Mouse (Mus musculus) gastrocnemius, adult 2 months (tissue): ENCODE measurements around the gene Kidins220. TPM values are rescaled to one million over a fixed set of nuclear protein-coding genes. Genes with fewer than 3 reads are reported as not detected.

Experiments used
- DNase-seq: peaks from one replicate; pipeline ENCODE4 v3.0.0; 2022
- H3K27ac ChIP-seq: fragments of 200-600 bp; 2 replicates; pipeline ENCODE4 v1.8.1; 2022; ENCODE audit warnings: mild to moderate bottlenecking
- H3K4me3 ChIP-seq: fragments of 200-600 bp; 2 replicates; pipeline ENCODE4 v1.8.1; 2022; ENCODE audit warnings: mild to moderate bottlenecking, moderate library complexity
- CTCF ChIP-seq: fragments of 200-600 bp; IDR thresholded peaks from 2 replicates; pipeline ENCODE4 v1.8.1; 2022; ENCODE audit warnings: antibody characterized with exemption, mild to moderate bottlenecking, moderate library complexity
- intact Hi-C: fragments of 180-260 bp; cut with DNase I; formaldehyde crosslinking; loops from one replicate; pipeline ENCODE4 v1.15.1; 2025
- total RNA-seq, 2 experiments: library from RNA; stranded (reverse); gene quantifications; 2 replicates each; pipeline ENCODE4 v1.2.3; 2021

The Kidins220 gene
- total RNA-seq, 2 experiments from 2014 or later, result 51.3 to 56.5 TPM

DNA sequence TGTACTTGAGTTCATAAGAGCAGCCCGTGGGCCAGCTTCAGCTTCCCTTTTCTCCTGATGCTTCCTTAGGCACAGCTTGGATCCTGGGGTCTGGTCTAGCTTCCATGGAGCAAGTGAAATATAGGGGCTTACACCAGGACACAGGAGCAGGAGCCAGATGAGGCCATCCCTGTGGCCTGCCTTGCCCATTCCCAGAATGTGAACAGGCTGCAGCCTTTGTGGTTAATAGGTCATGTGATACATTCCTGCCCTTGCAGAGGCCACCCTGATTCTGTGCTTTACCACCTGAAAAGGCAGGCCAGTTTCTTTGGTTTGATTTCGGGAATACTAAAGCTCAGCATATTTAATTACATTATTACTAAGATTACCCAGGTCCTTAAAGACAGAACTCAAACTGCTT is 69.3 kb downstream of the Kidins220 start:
- H3K27ac ChIP-seq, result no peak overlapping the region
- H3K4me3 ChIP-seq, result no peak overlapping the region
- TF ChIP-seq CTCF, result no peak
- no peak for DNase-seq
- intact Hi-C loops, result no loop called here

DNA sequence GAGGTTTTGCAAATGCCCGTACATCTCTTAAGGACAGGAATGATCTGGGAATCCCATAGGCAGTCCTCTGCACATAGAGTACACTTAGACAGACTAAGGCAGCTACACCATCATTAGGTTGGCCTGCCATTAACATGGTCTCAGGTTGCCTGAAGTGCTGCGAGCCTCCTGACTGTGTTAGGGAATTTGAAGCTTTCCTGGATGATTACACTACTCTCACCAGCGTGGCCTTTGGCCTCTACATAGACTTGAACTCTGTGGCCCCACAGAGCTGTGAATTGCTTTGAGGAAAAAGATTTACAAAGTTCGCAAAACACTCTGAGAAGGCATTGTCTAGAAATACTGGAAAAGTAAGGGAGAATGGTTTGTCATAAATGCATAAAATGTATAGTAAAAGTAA is 69.9 kb downstream of the Kidins220 start:
- Histone ChIP-seq H3K4me3 (no peak overlapping the region), H3K27ac (no peak overlapping the region)
- DNase-seq, result no peak
- intact Hi-C loops, result no loop called here
- TF ChIP-seq CTCF, result no peak

DNA sequence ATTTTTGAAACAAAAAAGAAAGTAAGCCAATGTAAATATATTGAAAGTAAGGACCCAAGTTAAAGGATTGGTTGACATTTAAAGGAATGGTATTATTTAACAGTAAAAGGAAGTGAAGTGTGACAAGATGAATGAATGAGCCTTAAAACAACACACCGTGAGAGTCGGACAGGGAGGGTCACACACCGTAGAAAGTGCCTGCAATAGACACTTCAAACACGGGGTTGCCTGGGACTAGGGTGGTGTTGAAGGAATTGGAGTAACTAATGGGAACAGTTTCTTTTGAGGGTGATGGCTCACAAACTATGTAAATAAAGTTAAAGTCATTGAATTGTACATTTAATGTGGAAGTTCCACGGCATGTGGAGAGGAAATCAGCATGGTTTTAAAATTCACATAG is 74.5 kb downstream of the Kidins220 start:
- no peak for DNase-seq
- no peak for TF ChIP-seq CTCF
- intact Hi-C loops, result no loop called here
- peak overlapping the region; percentile 78 for H3K27ac ChIP-seq
- H3K4me3 ChIP-seq, result no peak overlapping the region

DNA sequence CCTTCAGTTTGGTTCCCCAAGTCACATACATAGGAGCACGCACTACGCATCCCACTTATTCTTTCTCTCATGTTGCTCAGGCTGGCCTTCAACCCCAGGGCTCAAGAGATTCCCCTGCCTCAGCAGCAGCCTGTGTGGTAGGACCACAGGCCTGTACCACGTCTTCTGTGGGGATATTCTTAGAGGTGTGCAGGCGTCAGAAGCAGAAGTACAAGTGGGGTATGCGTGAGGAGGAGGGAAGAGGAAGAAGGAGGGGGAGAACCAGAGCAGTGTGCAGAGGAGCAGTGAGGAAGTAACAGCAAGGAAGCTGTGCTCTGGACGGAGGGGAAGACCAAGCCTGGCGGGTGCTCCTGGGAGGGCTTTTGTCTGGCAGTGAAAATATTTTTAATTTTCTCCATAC is 79.8 kb downstream of the Kidins220 start:
- intact Hi-C loops, result no loop called here
- H3K4me3 ChIP-seq, result no peak overlapping the region
- TF ChIP-seq CTCF, result no peak
- H3K27ac ChIP-seq, result no peak overlapping the region
- DNase-seq, result no peak

DNA sequence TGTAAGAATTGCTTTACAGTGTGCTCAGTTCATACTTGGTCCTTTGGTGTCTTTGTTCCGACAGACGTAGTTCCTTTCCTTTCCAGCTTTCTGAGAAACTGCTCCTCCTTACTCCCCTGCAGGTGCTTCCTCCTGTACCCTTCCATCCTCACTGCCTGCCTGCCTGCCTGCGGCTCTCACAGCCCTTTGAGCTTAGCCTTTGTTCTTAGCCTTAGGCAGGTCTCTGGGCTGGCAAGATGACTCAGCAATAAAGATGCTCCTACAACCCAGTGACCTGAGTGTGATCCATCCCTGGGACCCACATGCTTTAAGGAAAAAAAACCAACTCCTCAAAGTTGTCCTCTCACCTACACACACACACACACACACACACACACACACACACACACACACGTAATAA is 80.2 kb downstream of the Kidins220 start:
- no peak overlapping the region for H3K27ac ChIP-seq
- H3K4me3 ChIP-seq, result no peak overlapping the region
- DNase-seq, result no peak
- TF ChIP-seq CTCF, result no peak
- intact Hi-C loops, result no loop called here

DNA sequence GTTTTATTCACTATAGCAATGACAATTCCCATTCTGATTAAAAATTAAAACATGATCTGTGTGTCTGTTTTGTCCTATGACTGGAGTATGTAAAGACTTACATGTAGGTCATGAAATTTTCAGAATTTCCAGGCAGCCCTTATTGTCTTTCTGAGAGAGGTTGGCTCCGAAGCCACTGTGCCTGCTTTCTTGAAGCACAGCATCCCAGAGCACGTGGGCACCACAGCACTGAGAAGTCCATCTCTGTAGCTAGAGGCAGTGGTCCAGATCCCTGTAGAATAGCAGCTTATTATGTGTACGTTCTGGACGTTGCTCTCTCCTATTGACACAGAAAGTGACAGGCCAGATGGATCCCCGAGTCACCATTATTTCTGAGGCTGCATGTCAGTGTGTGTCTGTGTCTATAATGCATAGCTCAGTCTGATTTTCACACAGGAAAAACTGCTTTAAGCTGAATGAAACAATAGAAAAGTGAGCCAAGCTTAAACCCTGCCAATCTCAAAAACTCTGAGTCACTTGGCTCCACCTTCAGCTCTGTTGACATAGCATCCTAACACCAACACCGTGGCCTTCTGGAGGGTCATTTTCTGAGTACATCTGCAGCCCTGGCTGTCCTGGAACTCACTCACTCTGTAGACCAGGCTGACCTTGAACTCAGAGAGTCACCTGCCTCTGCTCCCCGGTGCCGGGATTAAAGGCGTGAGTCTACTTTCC is 84.9 kb downstream of the Kidins220 start:
- intact Hi-C loops, result no loop called here
- H3K27ac ChIP-seq, result no peak overlapping the region; the same call in 1 of the 2 replicates
- TF ChIP-seq CTCF, result no peak
- no peak overlapping the region for H3K4me3 ChIP-seq
- no peak for DNase-seq

DNA sequence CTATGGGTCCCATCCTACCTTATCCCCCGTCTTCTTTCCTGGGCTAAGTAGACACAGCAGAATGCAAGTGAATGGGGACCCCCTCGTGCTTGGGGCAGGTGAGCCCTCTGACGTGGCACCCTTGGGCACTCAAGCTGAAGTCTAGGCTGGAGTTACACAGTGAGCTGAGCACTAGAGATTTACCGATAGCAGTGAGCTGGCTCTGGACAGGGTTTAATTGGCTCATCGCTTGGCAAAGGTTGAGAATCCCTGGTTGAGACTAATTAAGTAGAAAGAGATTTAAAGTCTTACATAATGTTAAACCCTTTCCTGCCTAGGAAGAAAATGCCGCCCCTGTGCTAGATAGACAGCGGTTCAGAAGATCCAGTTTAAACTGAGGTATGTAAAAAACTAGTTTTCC is 86.2 kb downstream of the Kidins220 start:
- DNase-seq, result no peak
- TF ChIP-seq CTCF, result no peak
- intact Hi-C loops, result no loop called here
- H3K4me3 ChIP-seq, result no peak overlapping the region
- H3K27ac ChIP-seq, result no peak overlapping the region

DNA sequence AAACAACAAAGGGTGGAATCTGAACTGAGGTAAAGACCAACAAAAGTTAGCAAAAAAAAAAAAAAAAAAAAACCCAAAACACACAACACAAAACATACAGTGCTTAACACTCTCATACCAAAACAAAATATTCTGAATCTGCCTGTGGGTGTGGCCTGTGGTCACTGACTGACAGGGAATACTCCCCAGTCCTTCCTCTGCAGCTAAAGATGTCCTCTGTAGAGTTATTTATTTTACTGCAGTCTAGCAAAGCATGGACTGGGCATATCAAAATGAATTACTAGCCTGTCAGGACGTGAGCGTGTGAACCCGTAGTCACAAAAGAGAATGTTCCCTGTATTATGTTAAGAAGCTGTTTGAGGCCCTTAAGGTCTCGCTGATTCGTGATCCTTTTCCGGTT is 87.5 kb downstream of the Kidins220 start:
- H3K4me3 ChIP-seq, result no peak overlapping the region
- H3K27ac ChIP-seq, result no peak overlapping the region
- TF ChIP-seq CTCF, result no peak
- intact Hi-C loops, result no loop called here
- no peak for DNase-seq

DNA sequence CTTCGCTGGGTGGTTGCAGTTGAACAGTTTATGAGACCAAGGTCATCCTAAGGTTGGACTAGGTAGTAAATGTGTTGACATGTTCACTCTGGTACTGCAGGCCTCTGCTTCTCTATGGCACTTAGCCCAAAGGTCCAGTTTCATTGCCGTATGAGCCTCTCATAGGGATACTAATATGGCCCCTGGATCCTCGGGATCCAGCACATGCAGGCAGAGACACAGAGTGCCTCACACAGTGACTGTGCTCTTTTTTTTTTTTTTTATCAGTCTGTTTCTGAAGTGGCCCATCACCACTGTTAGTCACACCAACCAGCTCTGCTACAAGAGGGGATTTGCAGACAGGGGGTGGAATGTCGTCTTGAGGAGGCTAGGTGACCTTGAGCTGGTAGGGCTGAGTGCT is 98.6 kb downstream of the Kidins220 start:
- intact Hi-C loops, result no loop called here
- no peak for TF ChIP-seq CTCF
- Histone ChIP-seq H3K27ac (no peak overlapping the region), H3K4me3 (no peak overlapping the region)
- no peak for DNase-seq

DNA sequence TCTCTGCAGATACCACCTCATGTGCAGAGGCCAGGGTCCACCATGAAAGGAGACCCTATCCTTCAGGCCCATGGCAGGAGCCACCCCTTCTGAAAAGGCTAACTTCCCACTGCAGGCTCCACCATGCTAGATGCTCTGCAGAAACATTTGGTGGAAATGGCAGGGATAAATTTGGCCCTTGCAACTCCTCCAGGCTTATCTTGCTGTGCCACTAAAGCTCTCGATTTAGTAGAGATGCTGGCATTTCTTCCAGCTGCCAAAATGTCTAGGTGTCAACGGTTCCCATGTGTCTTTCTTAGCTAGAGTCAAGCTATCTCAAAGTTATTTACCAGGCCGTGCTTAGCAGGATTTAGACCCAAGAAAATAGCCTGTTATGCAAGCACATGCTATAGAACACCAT is 99.6 kb downstream of the Kidins220 start:
- DNase-seq, result no peak
- TF ChIP-seq CTCF, result no peak
- intact Hi-C loops, result no loop called here
- Histone ChIP-seq H3K27ac (no peak overlapping the region), H3K4me3 (no peak overlapping the region)

DNA sequence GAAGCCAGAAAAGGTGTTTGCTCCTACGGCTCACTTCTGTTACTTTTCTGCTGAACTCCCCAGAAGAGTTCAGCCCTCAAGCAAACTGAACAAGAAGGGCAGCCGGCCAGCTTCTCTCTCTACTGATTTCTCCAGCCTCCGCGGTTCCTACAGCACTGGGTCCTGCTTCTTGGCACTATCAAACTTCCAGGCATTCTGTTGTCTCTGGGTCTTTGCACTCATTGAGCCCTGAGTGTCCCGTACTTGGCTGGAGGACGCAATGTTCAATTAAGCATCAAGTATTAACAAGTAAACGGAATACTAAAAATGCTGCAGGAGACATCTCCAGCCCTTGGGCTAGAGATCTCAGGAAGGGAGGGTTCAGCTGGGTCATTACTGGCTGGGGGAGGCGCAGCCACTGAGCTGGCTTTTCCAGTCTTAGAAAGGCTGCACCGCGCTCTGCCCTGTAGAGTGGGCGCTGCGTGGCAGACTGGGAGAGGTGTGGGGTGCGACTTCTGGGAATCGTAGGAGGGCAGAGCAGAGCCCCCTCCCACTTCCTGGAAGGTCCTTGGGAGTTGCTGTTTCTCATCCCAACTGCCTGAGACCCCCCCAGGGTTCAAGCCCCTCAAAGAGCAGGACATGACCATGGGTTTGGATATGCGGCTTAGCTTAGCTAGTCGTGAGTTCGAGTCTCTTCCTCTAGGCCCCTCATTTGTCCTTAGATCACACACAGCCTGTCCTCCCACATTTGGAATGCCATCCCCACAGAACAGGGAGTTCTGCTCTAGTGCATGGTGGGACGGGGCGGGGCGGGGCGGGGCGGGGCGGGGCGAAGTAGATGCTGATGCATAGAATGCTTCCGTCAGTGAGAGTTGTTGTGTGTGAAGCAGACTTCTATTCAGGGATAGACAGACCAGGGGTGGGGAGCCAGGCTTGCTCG is 108.8 kb downstream of the Kidins220 start:
- intact Hi-C loops, result no loop called here
- H3K27ac ChIP-seq, result no peak overlapping the region
- no peak overlapping the region for H3K4me3 ChIP-seq
- TF ChIP-seq CTCF, result no peak
- no peak for DNase-seq

DNA sequence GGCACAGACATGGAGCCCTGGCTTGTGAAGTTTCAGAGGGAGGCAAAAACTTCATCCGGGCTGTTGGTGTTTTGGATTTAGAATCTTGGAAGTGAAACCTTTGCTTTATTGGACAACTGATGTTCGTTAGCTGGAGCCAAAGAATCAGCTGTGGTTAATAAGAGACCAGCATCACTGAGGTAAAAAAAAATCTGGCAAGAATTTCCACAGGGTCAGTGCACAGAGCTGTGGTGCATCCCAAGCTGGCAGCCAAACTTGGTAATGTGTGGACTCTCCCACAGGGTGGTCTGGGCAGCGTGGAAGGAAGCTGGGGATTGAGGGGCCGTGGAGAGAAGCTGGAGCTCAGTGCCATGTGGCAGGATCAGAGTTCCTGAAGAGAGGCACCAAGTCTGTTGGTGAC is 112.2 kb downstream of the Kidins220 start:
- intact Hi-C loops, result no loop called here
- DNase-seq, result no peak
- no peak for TF ChIP-seq CTCF
- no peak overlapping the region for H3K4me3 ChIP-seq
- no peak overlapping the region for H3K27ac ChIP-seq

DNA sequence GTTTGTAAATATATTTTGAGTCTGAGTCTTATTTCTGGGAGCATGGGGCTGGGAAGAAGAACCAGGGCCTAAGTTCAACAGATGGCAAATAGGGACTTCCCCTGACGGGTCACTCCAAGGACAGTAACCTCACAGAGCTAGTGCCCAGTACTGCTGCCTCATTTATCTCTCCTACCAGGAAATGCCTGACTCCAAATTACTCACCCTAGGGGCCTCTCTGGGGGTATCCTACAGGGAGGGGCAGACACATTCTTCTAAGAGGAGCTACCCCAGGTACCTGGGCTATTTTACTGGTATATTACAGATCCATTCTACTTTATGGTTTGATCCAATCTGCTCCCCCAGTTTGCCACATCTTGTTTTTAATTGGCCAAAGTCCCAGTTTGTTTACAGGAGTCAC is 114.7 kb downstream of the Kidins220 start:
- DNase-seq, result no peak
- H3K4me3 ChIP-seq, result no peak overlapping the region
- TF ChIP-seq CTCF, result no peak
- no peak overlapping the region for H3K27ac ChIP-seq
- intact Hi-C loops, result no loop called here
